Mouse (Mus musculus) hindlimb bud, embryonic 11.5 days (tissue): Measurements from ENCODE around the gene Nphp3.

Experiments used
- DNase-seq: peaks from one replicate; pipeline ENCODE4 v3.0.0-alpha.2; 2012; ENCODE audit warnings: low read depth, low spot score; ENCODE audit errors: extremely low spot score

Nphp3 gene

DNA sequence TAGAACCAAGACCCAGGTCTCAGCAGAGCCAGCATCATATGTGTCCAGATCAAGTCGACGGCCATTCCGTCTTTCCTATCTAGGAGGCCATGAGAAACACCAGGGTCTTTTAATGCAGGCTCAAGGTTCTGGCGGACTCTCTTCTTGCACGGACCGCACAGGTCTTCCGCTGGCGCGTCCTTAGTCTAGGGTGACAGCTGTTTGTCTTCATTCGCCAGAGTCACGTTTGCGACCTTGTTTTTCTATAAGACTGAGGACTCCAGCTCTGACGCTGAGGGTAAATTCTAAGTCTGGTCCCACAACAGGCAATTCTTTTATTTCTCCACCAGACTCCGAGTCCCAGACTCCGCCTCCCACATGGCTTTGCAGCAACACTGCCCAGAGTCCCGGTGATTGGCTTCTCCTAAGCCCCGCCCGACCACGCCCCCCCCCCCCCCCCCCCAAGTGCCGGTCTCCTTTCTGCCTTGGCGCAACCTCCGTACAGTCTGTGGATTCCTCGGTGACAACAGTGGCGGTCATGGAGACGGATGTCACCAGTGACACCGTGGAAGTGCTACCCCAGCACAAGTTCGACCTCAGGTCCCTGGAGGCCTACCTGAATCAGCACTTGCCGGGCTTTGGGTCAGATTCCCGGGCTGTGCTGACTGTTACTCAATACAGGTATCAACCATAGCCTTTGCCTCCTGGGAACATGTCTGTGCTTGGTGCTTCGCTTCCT, 61.1 kb downstream of the Nphp3 start, which contains the start of gene Acad11:
TSS of gene Acad11 (plus strand) at position 134 of the 718 bp plus-strand sequence.
- DNase-seq = peak; percentile 97

DNA sequence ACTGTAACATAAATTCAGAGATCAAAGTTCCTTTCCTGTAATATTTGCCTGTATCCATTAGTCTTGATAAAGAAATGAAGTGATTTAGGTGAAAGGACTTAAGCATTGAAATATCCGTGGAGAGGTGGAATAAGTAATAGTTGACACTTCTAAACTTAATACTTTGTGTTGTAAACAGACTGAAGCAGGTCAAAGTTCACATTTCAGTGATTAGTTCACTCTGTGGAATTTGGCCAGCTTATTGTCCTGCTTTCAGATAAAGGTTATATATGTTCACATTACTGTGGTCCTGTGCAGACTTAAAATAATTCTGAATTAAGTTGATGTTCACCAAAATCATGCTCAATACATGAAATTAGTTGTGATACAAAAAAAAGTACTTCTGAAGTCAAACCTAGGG, 62.2 kb downstream of the Nphp3 start:
- no peak for DNase-seq

DNA sequence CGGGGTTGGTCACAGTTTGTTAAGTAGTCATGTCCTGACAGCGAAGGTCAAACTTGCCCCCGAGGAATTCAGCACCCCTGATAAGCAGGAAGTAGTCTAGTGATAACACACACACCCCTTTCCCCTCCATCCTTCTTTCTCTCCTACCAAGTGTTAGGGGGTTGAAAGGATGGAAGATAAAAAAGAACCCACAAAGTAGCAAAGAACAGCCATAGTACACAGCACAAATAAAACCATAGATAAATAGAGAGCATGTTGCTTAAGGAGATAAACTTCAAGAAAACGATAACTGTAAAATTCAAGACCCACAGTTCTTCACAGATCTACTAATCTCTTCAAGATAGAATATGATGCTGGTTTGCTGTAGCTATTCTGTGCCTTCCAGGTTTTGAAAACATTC, 67.9 kb downstream of the Nphp3 start:
- DNase-seq = no peak

DNA sequence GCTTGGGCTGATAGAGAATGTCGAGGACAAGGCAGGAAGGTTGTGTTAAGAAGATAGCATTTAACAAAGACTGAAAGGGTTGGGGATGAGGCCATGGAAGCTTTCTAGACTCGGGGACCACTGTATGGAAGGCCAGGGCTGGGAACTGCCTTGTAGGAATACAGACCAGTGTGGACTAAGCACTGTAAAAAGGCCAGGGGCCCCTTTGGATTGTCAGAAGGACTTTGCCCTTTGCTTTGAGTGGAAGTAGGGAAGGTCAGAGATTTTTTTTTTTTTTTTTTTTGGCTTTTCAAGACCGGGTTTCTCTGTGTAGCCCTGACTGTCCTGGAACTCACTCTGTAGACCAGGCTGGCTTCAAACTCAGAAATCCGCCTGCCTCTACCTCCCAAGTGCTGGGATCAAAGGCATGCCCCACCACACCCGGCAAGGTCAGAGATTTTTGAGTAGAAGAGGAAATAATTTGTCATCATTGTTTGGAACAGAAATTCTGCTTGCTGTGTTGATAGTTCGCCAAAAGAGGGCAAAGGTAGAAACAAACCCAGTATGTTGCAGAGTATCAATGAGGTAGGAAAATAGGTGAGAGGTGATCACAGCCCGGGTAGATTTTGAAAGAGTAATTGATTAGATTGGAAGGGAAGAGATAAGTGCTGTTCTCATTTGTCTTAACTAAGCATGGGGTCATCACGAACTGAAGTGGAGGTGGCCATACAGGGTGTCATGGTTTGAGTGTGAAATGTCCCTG, 68.7 kb downstream of the Nphp3 start:
- DNase-seq = no peak

DNA sequence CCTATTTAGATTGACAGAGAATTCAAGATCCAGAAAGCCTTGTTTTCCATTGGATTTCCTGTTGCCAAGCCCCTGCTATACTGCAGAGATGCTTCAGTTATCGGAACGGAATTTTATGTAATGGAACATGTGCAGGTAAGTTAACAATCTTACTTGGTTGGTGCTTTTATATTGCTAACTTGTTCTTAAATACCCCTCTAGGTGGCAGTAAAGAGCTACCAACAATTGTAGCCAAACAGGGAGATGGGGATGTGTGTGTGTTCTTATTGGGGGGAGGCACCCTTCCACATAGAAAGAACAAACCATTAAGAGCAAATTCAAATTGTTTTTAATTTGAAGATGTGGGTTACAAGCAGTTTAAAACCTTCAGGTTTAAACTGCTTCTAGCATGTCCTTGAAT, 73.5 kb downstream of the Nphp3 start:
- DNase-seq = no peak

DNA sequence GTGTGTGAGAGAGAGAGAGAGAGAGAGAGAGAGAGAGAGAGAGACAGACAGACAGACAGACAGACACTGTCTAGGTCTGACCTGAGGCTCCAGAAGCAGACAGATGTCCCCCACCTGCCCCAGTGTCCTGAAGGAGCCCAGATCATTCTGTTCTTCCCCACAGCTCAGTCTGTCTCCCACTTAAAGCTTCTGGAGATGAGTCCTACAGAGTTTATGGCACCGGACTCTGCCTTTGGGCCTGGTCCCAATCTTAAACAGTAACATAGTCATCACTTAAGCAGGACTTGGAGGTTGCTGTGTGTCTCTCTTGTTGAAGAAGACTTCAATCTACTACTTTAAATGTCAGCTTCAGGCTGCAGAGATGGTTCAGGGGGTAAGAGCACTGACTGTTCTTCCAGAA, 76.4 kb downstream of the Nphp3 start:
- no peak for DNase-seq

DNA sequence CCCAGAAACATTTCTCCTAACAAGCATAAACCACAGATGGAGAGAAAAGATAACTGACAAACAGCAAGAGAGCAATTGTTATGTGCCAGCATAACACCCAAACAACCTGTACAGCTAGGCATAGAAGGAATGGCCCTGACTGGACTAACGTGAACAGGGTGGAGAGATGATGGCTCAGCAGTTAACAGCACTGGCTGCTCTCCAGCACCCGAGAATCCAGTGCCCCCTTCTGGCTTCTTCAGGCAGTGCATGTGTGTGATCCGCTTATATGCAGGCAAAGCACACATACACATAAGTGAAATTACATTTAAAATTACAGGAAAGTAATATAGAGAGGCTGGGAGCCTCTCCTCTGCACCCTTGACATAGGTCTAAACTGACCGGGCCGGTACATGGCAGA, 77.0 kb downstream of the Nphp3 start:
- DNase-seq = no peak

DNA sequence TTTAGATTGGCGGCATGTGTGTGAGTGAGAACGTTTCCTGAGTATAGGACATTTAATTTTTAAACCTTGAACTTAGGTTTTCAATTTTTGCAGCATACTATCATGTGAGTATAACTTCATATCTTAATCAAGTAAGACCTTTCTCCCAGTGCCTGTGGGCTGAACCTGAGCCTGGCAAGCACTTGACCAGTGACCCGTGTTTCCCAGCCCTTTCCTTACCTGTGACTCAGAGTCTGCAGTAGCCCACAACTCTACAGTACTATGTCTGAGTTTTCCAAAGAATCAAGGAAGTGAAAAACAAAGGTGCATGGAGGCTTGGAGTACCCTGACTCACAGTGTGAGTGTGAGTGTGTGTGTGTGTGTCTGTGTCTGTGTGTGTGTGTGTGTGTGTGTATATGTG, 77.7 kb downstream of the Nphp3 start:
- DNase-seq = no peak

DNA sequence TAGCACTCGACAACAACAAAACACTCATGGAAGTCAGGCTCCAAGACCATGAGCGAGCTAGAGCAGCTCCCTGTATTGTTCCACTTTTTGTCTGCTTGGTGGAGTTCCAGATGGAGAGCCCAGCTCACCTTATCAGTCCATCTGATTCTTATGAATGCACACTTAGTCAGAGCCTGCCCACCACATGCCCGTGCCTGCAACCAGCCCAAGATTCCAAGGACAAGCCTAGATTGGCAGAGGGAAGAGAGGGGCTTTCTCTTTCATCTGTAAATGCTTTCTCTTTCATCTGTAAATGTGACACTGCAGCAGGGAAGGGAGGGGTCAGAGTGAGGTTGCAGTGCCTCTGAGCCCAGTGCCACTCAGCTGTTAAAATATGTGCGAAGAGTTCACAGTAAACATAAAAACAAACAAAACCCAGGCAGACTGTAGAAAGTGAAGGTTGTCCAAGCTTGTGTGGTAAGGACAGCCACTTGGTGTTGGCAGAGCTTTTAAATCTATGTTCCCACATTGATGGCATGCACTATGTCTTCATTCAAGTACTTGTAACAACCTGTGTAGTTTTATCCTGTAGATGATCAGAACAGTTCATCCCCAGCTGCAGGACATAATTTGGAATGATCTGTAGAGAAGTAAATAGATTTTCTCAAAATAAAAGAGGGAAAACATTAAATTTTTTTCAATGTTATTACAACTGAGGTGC, 83.5 kb downstream of the Nphp3 start:
- no peak for DNase-seq

DNA sequence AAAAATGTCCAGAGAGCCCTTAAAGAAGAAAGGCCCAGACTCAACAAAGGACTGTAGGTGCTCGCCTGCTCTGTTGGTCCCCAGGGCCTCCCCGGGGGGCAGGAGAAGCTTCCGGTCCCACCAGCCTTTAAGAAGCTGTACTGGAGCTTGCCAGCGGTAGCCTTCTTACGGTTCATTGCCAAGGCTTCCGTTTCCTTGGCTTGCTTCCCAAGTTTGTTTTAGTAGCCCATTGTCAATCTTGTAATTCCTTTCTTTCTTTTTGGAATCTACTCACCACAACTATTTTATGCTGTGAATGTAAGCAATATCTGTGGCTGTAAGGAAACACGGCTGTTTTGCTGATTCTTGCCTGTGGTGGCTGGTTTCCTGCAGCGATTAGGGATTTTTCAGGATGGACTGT, 86.2 kb downstream of the Nphp3 start:
- no peak for DNase-seq

DNA sequence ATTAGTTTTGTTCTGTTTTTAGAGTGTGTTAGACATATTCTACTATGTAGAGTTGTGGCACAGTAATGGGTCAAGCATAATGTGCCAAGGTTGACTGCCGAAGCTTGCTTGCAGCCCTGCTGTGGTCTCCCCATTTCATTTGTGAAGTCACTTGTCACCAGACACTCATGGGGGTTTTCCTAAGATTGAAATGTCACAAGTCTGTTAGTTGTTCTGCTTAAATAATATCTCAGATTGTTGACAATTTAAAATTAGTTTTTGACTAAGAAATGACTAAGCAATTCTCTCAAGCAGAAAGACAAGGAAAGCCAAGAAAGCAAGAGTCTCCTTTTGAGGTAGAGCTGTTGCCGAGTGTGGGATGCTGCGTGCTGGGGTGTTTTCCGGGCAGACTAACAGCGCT, 90.6 kb downstream of the Nphp3 start:
- no peak for DNase-seq
